Mouse (Mus musculus): ENCODE results near the gene Olfr446. TPM values are rescaled to one million over a fixed set of nuclear protein-coding genes. Genes with fewer than 3 reads are reported as not detected.

Gene Olfr446
- not detected in 2 replicates for polyA plus RNA-seq (2012; rRNA removed; ENCODE audit: low replicate concordance)

DNA sequence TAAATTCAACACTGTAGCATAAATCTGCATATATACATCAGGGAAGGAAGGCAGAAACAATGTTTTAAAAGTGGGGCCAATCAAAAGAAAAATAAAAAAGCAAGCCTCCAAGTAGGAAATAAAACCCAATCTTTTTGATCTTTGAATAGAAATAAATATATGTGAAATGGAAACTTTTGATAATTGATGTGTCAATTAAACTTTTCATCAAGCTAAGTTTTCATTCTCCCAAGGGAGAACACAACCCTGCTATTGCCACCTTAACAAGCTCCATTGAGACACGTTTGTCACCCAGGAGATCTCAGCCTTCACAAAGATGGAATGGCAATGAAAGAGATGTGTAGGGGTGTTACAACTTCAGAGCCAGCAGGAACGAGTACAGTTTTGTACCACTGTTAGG is at the start of gene Olfr446:
Gene Olfr446 (plus strand): TSS at position 301 of the 400 bp plus-strand sequence.

DNA sequence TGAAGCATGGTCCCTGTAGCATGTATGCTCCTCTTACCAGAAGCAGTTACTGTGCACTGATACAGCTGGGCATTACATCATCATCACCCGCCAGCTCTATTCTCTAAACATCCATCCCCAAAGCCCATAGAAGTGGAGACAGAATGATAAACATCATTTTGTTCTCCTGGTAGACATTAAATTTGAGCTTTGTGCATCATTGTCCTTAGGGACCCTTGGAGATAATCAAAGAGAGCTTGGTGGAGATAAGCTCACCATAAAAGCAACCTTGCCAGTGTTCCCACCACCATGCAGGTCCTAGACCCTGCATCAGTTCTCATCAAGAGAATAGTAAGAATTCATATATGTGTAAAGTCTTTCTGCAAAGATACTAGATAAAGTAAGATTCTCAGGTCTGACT is 31.0 kb upstream of the Olfr446 start, which contains the start of gene Olfr448:
Gene Olfr448 (plus strand): TSS at position 301 of the 400 bp plus-strand sequence.

DNA sequence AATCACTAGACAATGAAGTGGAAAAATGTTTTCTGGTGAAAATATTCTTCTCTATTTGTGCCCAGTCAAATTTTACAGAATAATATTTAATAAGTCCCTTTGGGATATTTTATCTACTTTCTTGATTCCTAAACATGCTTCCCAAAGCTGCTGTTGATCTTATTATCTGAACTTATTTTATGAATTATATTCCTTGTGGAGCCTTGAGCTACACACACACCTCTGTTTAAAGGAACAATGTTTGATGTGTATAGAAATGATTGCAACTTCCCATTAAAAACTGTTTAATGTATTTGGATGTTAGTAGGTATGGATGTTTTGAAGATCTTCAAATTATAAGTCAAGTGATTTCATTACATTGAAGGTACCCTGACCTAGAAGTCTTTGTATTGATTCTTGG is 12.6 kb upstream of the Olfr446 start, which contains the start of gene Olfr447:
Gene Olfr447 (plus strand): TSS at position 301 of the 400 bp plus-strand sequence.

DNA sequence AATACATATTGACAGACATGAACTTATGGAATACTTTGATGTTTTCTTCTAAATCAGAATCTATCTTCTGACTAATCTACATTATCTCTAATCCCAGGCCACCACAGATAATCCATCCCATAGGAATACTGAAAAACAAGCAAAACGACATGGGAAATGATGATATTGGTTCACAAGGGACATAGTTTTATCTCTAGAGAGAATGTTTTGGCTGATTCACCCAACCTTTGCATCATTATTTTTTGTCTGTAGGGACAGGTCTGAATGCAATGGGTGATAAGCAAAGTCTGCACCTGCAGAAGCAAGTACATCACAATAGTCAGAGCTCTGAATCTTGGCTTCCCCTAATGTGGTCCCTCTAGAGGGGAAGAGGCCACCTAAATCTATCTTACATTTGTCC is 27.6 kb downstream of the Olfr446 start, which contains the start of gene Olfr444:
Gene Olfr444 (plus strand): TSS at position 301 of the 400 bp plus-strand sequence.

Other genes starting within 250 kb of the Olfr446 start
- 60.2 and 68.9 TPM in 2 replicates for gene Tcaf1, start 211.3 kb upstream of the Olfr446 start, polyA plus RNA-seq (2012; rRNA removed; ENCODE audit: low replicate concordance)
- not detected in 2 replicates for gene Olfr453, start 182.0 kb upstream of the Olfr446 start, polyA plus RNA-seq (2012; rRNA removed; ENCODE audit: low replicate concordance)
- not detected in 2 replicates for gene Olfr38, start 165.0 kb upstream of the Olfr446 start, polyA plus RNA-seq (2012; rRNA removed; ENCODE audit: low replicate concordance)
- gene Olfr452, start 136.3 kb upstream of the Olfr446 start, polyA plus RNA-seq (2012; rRNA removed; ENCODE audit: low replicate concordance), result not detected in 2 replicates
- gene Olfr450, start 109.4 kb upstream of the Olfr446 start, polyA plus RNA-seq (2012; rRNA removed; ENCODE audit: low replicate concordance), result not detected in 2 replicates
- not detected in 2 replicates for gene Olfr449, start 87.0 kb upstream of the Olfr446 start, polyA plus RNA-seq (2012; rRNA removed; ENCODE audit: low replicate concordance)
- gene Olfr448, start 30.9 kb upstream of the Olfr446 start, polyA plus RNA-seq (2012; rRNA removed; ENCODE audit: low replicate concordance), result not detected in 2 replicates
- gene Olfr447, start 12.5 kb upstream of the Olfr446 start, polyA plus RNA-seq (2012; rRNA removed; ENCODE audit: low replicate concordance), result not detected in 2 replicates
- not detected in 2 replicates for gene Olfr444, start 27.7 kb downstream of the Olfr446 start, polyA plus RNA-seq (2012; rRNA removed; ENCODE audit: low replicate concordance)
- gene Olfr441, start 185.0 kb downstream of the Olfr446 start, polyA plus RNA-seq (2012; rRNA removed; ENCODE audit: low replicate concordance), result not detected in 2 replicates
- gene Olfr237-ps1, start 225.2 kb downstream of the Olfr446 start, polyA plus RNA-seq (2012; rRNA removed; ENCODE audit: low replicate concordance), result not detected in 2 replicates
- gene Olfr437, start 241.9 kb downstream of the Olfr446 start, polyA plus RNA-seq (2012; rRNA removed; ENCODE audit: low replicate concordance), result not detected in 2 replicates